Mouse (Mus musculus) spleen, postnatal 10 days (tissue): Measurements from ENCODE around the gene Dguok.

ENCODE experiments used
- DNase-seq, 2 experiments: peaks; one replicate each; pipeline ENCODE4 v3.0.0; 2021 to 2022; ENCODE audit warnings: low spot score in 2 of 2

Gene Dguok

GRCm38 (mm10) chr6:83435174-83435573 lies 71.6 kb downstream of the Dguok start:
- no peak for DNase-seq

GRCm38 (mm10) chr6:83433546-83433945 lies 73.2 kb downstream of the Dguok start:
- DNase-seq, result no peak

- no peak for DNase-seq
Measured at GRCm38 (mm10) chr6:83432966-83433365, 73.8 kb downstream of the Dguok start.
